Mouse (Mus musculus) megakaryocyte progenitor cell, adult 5-6 weeks (primary cell): ENCODE results near the gene Gckr. TPM values are rescaled to one million over a fixed set of nuclear protein-coding genes. Genes with fewer than 3 reads are reported as not detected.
A peak's percentile ranks its signal among the peaks of the same experiment; 100 is the strongest.

Source experiments
- ATAC-seq: replicated peaks from 2 replicates; pipeline ENCODE4 v1.8.0; 2016; ENCODE audit warnings: mild to moderate bottlenecking, moderate TSS enrichment, inconsistent platforms; ENCODE audit not compliant: poor library complexity
- total RNA-seq, 2 experiments: library from RNA; stranded (forward) in 1 of 2; stranded (reverse) in 1 of 2; fragments of 157-497, 149-512 nt in 1 of 2; fragments of 200-1000 nt in 1 of 2; gene quantifications; 2 replicates each; pipeline versions ENCODE4 v1.2.3 to v1.2.4; 2015 to 2017

Gene Gckr
- total RNA-seq (2015) (not detected in 2 replicates), total RNA-seq (2017) (not detected in 2 replicates)

GRCm38 (mm10) chr5:31297047-31297757 lies at the start of gene Gckr:
Gene Gckr (plus strand): TSS chr5:31297443.
- ATAC-seq: no peak

DNA sequence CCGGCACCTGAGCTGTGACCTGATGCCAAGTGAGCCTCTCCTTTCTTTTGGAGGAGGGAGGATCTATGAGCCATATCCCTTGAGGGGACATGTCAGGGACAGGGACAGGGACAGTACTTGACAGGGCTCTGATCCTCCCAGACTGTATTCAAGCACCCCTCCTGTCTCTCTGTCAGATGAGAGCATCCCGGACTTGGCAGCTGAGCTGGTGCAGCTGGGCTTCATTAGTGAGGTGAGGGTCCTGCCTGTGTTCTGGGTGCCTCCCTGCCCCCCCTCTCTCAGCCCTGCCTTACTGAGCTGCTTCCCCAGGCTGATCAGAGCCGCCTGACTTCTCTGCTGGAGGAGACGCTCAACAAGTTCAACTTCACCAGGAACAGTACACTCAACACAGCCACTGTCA lies 46.5 kb upstream of the Gckr start:
- no peak for ATAC-seq

- peak; percentile 17; the same call in 1 of the 2 replicates for ATAC-seq
Observed at GRCm38 (mm10) chr5:31251541-31252101, 45.6 kb upstream of the Gckr start, which contains the start of gene Krtcap3. Gene Krtcap3 (plus strand): TSS chr5:31251691.

DNA sequence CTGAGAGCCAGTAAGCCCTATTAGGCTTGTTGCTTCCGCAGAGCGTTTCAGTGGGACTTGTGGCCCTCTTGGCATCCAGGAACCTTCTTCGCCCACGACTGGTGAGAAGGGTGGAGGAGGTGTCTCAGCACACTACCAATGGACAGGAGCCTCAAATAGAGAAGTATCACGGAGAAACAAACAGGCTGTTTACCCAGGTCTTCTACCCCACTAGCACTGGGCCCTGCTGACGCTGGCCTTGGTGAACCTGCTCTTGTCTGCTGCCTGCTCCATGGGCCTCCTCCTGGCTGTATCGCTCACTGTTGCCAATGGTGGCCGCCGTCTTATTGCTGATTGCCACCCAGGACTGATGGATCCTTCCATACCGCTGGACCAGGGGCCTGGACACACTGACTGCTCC lies 45.1 kb upstream of the Gckr start:
- no peak for ATAC-seq

GRCm38 (mm10) chr5:31252795-31253545 lies 44.3 kb upstream of the Gckr start:
- ATAC-seq: no peak

DNA sequence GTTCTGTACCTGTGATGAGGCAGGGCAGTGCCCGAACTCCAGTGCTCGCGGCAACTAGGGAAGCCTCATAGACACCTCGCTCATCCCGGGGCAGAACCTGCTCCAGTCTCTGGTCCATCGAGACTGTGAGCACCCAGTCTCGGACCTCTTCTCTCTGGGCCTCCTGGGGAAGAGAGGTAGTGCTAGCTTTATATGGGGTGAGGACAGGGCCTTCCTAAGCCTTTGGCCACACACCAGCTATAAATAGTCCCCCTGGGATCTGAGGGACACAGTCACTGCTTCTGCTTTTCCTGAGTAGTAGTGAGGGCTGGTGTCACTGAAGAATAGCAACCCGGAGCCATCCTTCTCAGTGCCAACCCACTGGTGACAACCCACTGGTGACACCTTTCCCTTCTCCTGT lies 43.4 kb upstream of the Gckr start:
- no peak for ATAC-seq

GRCm38 (mm10) chr5:31254452-31254851 lies 42.8 kb upstream of the Gckr start:
- ATAC-seq: peak; percentile 43; the same call in 1 of the 2 replicates

DNA sequence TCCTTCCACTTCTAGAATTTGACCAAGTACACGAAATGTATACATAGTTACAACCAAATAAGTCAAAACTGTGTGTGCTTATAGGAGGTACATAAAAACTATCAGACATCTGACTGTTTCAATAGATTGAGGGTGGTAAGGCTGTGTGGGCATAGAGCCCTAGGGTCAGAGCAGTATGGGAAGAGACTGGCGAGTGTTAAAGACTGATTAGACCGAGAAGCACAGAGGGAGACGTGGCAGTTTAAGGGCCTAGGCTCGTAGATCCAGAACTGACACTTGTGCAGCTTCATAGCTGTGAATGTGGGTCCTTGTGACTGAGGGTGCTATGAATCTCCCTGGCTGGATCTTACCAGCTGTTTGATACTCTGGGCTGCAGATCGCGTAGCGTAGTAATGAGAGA lies 42.3 kb upstream of the Gckr start:
- ATAC-seq: peak; percentile 69

GRCm38 (mm10) chr5:31255381-31255780 lies 41.9 kb upstream of the Gckr start:
- ATAC-seq: no peak

GRCm38 (mm10) chr5:31255971-31256370 lies 41.3 kb upstream of the Gckr start:
- no peak for ATAC-seq

DNA sequence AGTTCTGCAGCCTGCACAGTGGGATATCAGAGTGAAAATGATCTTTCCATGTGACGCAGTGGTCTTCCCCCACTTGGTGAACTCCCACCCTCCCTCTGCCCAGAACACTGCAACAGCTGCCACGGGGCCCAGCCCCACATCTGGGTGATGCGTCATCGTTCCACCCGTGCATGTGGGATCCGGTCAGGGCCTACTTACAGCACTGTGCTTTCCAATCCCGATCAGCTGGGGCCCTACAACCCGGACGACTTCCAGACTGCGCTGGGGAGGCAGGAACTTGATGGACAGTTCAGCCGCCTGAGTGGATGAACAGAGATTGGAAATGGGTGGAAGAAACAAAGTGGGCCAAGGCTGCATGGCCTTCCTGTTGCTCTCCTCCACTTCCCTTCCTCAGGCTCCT lies 39.6 kb upstream of the Gckr start:
- ATAC-seq: no peak

GRCm38 (mm10) chr5:31266101-31266500 lies 31.1 kb upstream of the Gckr start:
- no peak for ATAC-seq

DNA sequence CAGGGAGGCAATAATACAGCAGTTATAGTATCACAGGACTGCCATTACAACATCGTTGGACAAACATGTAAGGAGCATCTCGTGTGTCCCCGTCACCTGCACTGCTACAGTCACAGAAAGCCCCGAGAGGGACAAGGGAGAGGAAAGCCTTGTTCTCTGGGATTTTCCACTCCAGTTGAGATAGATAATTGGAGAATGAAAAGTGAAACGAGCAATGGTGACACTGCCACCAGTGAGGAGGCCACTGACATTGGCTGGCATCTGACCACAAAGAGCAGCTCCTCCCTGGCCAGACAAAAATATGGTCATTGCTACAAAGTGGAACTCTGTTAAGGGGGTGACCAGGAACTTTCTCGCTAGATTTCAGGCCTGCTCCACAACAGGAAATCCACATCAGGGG lies 29.6 kb upstream of the Gckr start:
- ATAC-seq: no peak

DNA sequence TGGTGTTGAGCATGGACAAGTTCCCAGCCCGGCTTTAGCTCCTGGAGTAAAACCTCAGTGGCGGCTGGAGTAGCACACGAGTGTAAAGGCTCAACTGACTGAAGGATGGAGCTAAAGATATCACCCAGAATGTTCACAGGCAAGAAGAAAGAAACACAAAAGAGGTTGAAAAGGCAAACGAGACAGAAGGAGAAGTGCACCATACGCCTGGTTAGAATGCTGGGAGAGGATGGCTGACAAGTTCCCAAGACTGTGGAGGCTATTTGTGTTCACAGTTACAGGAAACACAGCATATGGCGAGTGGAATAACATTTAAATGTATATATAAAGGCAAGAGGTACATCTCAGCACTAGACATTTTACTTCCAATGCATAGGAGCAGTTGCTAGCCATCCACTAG lies 24.2 kb upstream of the Gckr start:
- no peak for ATAC-seq

DNA sequence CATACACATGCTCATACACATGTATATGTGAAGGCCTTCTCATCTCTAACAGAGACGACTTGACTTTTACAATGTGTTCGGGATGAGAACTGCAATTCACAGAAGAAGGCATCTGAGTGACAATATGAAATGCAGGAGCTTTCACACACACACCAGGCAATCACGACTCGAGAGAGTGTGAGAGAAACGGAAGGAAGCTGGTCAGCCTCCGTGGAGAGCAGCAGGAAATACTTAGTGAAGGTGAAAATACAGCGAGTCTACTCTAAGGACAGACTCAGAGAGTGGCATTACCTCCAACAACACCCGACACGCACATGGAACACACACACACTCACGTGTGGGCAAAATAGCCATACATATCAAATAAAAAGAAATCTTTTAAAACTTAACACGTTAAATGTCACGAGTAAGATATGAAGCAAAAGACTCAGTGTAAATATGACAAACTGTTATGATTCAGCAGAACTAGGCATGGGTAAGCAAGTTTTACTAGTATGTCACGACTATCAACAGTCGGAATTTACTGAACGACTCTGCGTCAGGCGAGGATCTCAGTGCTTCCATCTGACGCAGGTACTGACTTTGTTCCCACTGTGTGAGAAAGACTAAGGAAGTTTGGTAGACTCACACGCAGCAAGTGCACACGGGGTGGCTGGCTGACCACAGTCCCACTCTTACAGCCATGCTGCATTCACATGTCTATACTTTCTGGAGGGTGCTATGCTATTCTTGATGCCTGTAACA lies 17.8 kb upstream of the Gckr start:
- ATAC-seq: no peak

DNA sequence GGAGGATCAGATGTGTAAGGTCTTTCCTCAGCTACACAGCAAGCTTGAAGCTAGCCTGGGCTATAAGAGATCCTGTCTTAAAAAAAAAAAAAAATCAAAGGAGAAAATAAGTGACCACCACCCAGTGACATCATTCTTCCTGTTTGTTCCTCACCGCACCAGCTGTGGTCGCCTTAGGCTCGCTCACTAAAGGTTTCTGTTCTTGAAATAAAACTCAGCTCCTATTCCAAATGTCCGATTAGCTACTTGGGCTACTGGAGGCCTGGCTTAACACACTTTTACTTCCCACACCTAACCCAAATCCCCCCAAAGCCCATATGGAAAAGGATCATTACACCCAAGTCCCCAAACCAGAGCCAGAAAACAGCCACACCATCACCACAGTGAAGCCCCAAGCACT lies 9.0 kb upstream of the Gckr start:
- ATAC-seq: no peak

DNA sequence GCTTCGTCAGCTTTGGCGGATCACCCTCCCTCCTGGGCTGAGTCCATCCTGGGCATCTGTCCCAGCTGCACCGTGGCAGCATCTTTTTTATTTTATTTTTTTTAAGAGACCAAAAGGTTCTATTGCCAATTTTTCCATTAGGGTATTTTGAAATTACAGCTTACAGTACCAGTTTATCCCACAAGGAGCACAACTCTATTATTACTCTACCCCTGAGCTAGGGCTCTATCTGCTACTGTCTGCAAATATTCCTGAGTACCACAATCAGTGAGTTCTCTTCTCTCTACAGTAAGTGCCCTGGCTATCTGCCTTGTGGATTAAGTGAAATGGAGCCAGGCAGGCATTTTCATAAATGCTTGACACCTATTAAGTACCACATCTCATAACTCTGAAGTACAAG lies 8.6 kb upstream of the Gckr start:
- ATAC-seq: no peak

- ATAC-seq: no peak
Observed at GRCm38 (mm10) chr5:31289626-31290230, 7.5 kb upstream of the Gckr start.

DNA sequence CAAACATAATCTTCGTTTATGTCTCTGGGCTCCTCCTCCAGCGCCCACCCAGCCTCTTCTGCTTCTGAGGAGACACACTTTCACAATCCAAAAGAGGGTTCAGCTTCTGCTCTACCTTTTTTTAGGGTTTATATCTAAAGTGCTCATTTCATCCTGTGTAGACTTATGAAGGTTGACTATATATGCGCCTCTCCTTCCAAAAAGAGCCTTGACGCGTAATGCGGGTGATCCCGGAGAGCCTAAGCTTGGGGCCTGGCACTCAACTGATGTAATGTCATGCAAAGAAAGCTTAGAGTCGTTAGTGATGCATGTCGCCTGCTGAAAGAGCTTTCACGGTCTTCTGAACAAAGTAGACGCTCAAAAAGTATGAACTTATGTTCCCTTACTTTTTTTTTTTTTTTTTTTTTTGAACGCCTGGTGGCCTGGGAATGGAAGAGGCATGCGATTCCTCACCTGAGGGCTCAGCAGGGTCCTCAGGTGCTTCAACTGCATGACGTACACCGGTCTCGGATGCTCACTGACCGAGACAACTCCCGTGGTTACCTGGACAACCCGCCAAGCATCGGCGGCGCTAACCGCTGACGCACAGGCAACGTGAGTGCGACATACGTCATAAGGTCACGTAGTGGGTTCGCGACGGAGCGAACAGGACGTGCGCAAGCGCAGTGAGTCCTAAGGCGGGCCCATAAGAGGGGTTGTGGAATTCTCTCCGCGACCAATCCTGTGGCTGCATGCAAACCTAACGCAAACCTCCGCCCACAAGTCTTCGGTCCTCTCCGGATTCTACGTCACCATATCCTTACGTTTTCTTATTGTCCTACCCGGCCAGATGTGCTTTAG lies 6.5 kb upstream of the Gckr start, which contains the start of gene Ift172:
TSS of gene Ift172 (minus strand) at position 596 of the 840 bp plus-strand sequence.
- ATAC-seq: peak; percentile 95

DNA sequence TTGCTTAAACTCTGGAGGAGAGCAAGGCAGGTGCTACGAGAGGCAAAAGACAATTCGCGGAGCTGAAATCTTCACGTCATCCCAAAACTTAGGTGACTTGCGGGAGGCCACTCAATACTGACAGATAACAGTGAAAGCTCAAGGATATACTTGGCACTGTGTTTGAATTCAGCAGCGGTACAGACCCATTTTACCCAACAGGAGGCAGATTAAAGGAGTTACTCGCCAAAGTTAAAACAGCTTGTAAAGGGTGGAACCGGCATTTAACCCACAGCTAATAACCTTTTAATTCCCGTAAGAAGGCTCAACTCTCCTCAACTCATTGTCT lies 5.9 kb upstream of the Gckr start:
- no peak for ATAC-seq
